Mouse (Mus musculus): ENCODE data around the gene Maml2. TPM values are rescaled to one million over a fixed set of nuclear protein-coding genes. Genes with fewer than 3 reads are reported as not detected.
A peak's percentile ranks its signal among the peaks of the same experiment; 100 is the strongest.

The Maml2 gene
- polyA plus RNA-seq, 1 experiment = 1.5 TPM

- no peak overlapping the region for H3K4me3 ChIP-seq (ENCODE audit: insufficient read depth, poor library complexity, severe bottlenecking)
- no peak for TF ChIP-seq FOSL1 (IDR thresholded peaks at IDR 0.05; ENCODE audit: insufficient read depth, low read length, poor library complexity, severe bottlenecking)
- TF ChIP-seq CEBPB (IDR thresholded peaks at IDR 0.05; ENCODE audit: low read depth) = no peak
- TF ChIP-seq USF1 (IDR thresholded peaks at IDR 0.05; ENCODE audit: low read depth) = no peak
- TF ChIP-seq MAX (IDR thresholded peaks at IDR 0.05) = no peak
- TF ChIP-seq MYOD1 (IDR thresholded peaks at IDR 0.05; ENCODE audit: control insufficient read depth, insufficient read length, low read depth) = no peak
- TF ChIP-seq CTCF (IDR thresholded peaks at IDR 0.05; ENCODE audit: control insufficient read depth, insufficient read depth, insufficient read length) = no peak
- TF ChIP-seq MYOG (IDR thresholded peaks at IDR 0.05; ENCODE audit: control insufficient read depth, extremely low read depth, insufficient read length) = no peak
- H3K27me3 ChIP-seq (ENCODE audit: control insufficient read depth, insufficient read depth, insufficient read length) = no peaks in the 10 kb centered on the region
- no peaks in the 10 kb centered on the region for H3K36me3 ChIP-seq (ENCODE audit: control insufficient read depth, insufficient read depth)
- H3K79me3 ChIP-seq (ENCODE audit: low read depth) = no peaks in the 10 kb centered on the region
- no peak overlapping the region for H3ac ChIP-seq (ENCODE audit: control insufficient read depth, insufficient read length, low read depth)
- no peaks in the 10 kb centered on the region for H3K79me2 ChIP-seq (ENCODE audit: control insufficient read depth, insufficient read depth)
Observed at GRCm38 (mm10) chr9:13260980-13261379, 36.8 kb upstream of the Maml2 start.

- H3K36me3 ChIP-seq (ENCODE audit: control insufficient read depth, insufficient read depth) = no peaks in the 10 kb centered on the region
- no peaks in the 10 kb centered on the region for H3K79me3 ChIP-seq (ENCODE audit: low read depth)
- H3ac ChIP-seq (ENCODE audit: control insufficient read depth, insufficient read length, low read depth) = no peak overlapping the region
- TF ChIP-seq MYOD1 (IDR thresholded peaks at IDR 0.05; ENCODE audit: control insufficient read depth, insufficient read length, low read depth) = no peak
- no peak for TF ChIP-seq MYOG (IDR thresholded peaks at IDR 0.05; ENCODE audit: control insufficient read depth, extremely low read depth, insufficient read length)
- no peak for TF ChIP-seq USF1 (IDR thresholded peaks at IDR 0.05; ENCODE audit: low read depth)
- TF ChIP-seq MAX (IDR thresholded peaks at IDR 0.05) = no peak
- no peak for TF ChIP-seq CEBPB (IDR thresholded peaks at IDR 0.05; ENCODE audit: low read depth)
- TF ChIP-seq CTCF (IDR thresholded peaks at IDR 0.05; ENCODE audit: control insufficient read depth, insufficient read depth, insufficient read length) = no peak
- no peak for TF ChIP-seq FOSL1 (IDR thresholded peaks at IDR 0.05; ENCODE audit: insufficient read depth, low read length, poor library complexity, severe bottlenecking)
- no peak overlapping the region for H3K4me3 ChIP-seq (ENCODE audit: insufficient read depth, poor library complexity, severe bottlenecking)
- H3K27me3 ChIP-seq (ENCODE audit: control insufficient read depth, insufficient read depth, insufficient read length) = no peaks in the 10 kb centered on the region
- no peaks in the 10 kb centered on the region for H3K79me2 ChIP-seq (ENCODE audit: control insufficient read depth, insufficient read depth)
Observed at GRCm38 (mm10) chr9:13273219-13273618, 24.5 kb upstream of the Maml2 start.

- Histone ChIP-seq H3K4me3 (ENCODE audit: insufficient read depth, poor library complexity, severe bottlenecking) (no peak overlapping the region), H3K27me3 (ENCODE audit: control insufficient read depth, insufficient read depth, insufficient read length) (no peaks in the 10 kb centered on the region), H3K79me2 (ENCODE audit: control insufficient read depth, insufficient read depth) (no peaks in the 10 kb centered on the region), H3K36me3 (ENCODE audit: control insufficient read depth, insufficient read depth) (no peaks in the 10 kb centered on the region), H3K79me3 (ENCODE audit: low read depth) (no peaks in the 10 kb centered on the region), H3ac (ENCODE audit: control insufficient read depth, insufficient read length, low read depth) (no peak overlapping the region)
- no peak for TF ChIP-seq USF1 (IDR thresholded peaks at IDR 0.05; ENCODE audit: low read depth)
- no peak for TF ChIP-seq MYOG (IDR thresholded peaks at IDR 0.05; ENCODE audit: control insufficient read depth, extremely low read depth, insufficient read length)
- TF ChIP-seq MAX (IDR thresholded peaks at IDR 0.05) = no peak
- TF ChIP-seq FOSL1 (IDR thresholded peaks at IDR 0.05; ENCODE audit: insufficient read depth, low read length, poor library complexity, severe bottlenecking) = no peak
- TF ChIP-seq MYOD1 (IDR thresholded peaks at IDR 0.05; ENCODE audit: control insufficient read depth, insufficient read length, low read depth) = no peak
- TF ChIP-seq CEBPB (IDR thresholded peaks at IDR 0.05; ENCODE audit: low read depth) = no peak
- TF ChIP-seq CTCF (IDR thresholded peaks at IDR 0.05; ENCODE audit: control insufficient read depth, insufficient read depth, insufficient read length) = no peak
Observed at GRCm38 (mm10) chr9:13287482-13287881, 10.3 kb upstream of the Maml2 start.

- Histone ChIP-seq H3K79me3 (ENCODE audit: low read depth) (peaks cover 2% of the 10 kb centered on the region), H3K27me3 (ENCODE audit: control insufficient read depth, insufficient read depth, insufficient read length) (no peaks in the 10 kb centered on the region), H3K4me3 (ENCODE audit: insufficient read depth, poor library complexity, severe bottlenecking) (peak overlapping the region; percentile 43), H3K79me2 (ENCODE audit: control insufficient read depth, insufficient read depth) (peaks cover 8% of the 10 kb centered on the region), H3ac (ENCODE audit: control insufficient read depth, insufficient read length, low read depth) (peak overlapping the region; percentile 51), H3K36me3 (ENCODE audit: control insufficient read depth, insufficient read depth) (no peaks in the 10 kb centered on the region)
- TF ChIP-seq USF1 (IDR thresholded peaks at IDR 0.05; ENCODE audit: low read depth) (no peak), CTCF (IDR thresholded peaks at IDR 0.05; ENCODE audit: control insufficient read depth, insufficient read depth, insufficient read length) (peak; percentile 80)
Observed at GRCm38 (mm10) chr9:13296274-13297121, 1.3 kb upstream of the Maml2 start.

GRCm38 (mm10) chr9:13297122-13297667 is 562 bp upstream of the Maml2 start:
- Histone ChIP-seq H3K79me3 (ENCODE audit: low read depth) (peaks cover 2% of the 10 kb centered on the region), H3K27me3 (ENCODE audit: control insufficient read depth, insufficient read depth, insufficient read length) (no peaks in the 10 kb centered on the region), H3K4me3 (ENCODE audit: insufficient read depth, poor library complexity, severe bottlenecking) (peak overlapping the region; percentile 43), H3ac (ENCODE audit: control insufficient read depth, insufficient read length, low read depth) (peak overlapping the region; percentile 51), H3K36me3 (ENCODE audit: control insufficient read depth, insufficient read depth) (no peaks in the 10 kb centered on the region), H3K79me2 (ENCODE audit: control insufficient read depth, insufficient read depth) (peaks cover 8% of the 10 kb centered on the region)
- TF ChIP-seq CTCF (IDR thresholded peaks at IDR 0.05; ENCODE audit: control insufficient read depth, insufficient read depth, insufficient read length) (no peak), MAX (IDR thresholded peaks at IDR 0.05) (no peak), USF1 (IDR thresholded peaks at IDR 0.05; ENCODE audit: low read depth) (no peak)

- Histone ChIP-seq H3ac (ENCODE audit: control insufficient read depth, insufficient read length, low read depth) (no peak overlapping the region), H3K79me2 (ENCODE audit: control insufficient read depth, insufficient read depth) (peaks cover 8% of the 10 kb centered on the region), H3K27me3 (ENCODE audit: control insufficient read depth, insufficient read depth, insufficient read length) (no peaks in the 10 kb centered on the region), H3K4me3 (ENCODE audit: insufficient read depth, poor library complexity, severe bottlenecking) (no peak overlapping the region), H3K79me3 (ENCODE audit: low read depth) (peaks cover 2% of the 10 kb centered on the region), H3K36me3 (ENCODE audit: control insufficient read depth, insufficient read depth) (no peaks in the 10 kb centered on the region)
- no peak for TF ChIP-seq MYOD1 (IDR thresholded peaks at IDR 0.05; ENCODE audit: control insufficient read depth, insufficient read length, low read depth)
- no peak for TF ChIP-seq FOSL1 (IDR thresholded peaks at IDR 0.05; ENCODE audit: insufficient read depth, low read length, poor library complexity, severe bottlenecking)
- TF ChIP-seq CEBPB (IDR thresholded peaks at IDR 0.05; ENCODE audit: low read depth) = no peak
- no peak for TF ChIP-seq MAX (IDR thresholded peaks at IDR 0.05)
Observed at GRCm38 (mm10) chr9:13298513-13298878, 739 bp downstream of the Maml2 start.

All from C2C12 (cell line).